Mouse (Mus musculus) heart, embryonic 13.5 days (tissue): ENCODE results near the gene Tmem165. TPM values are rescaled to one million over a fixed set of nuclear protein-coding genes. Genes with fewer than 3 reads are reported as not detected.

Source experiments
- ATAC-seq: fragments of 200-750 bp; cut with Nextera tagmentation; 2 replicates; pipeline ENCODE4 v1.8.0; 2017; ENCODE audit warnings: moderate TSS enrichment; ENCODE audit not compliant: insufficient number of reproducible peaks, low FRiP score, low TSS enrichment; ENCODE audit errors: extremely low read depth
- H3K27ac ChIP-seq: fragments of 300-500 bp; sonication (generic); replicated peaks from 2 replicates; pipeline ENCODE4 v1.5.1; 2015; ENCODE audit warnings: moderate library complexity, mild to moderate bottlenecking, inconsistent platforms
- H3K27me3 ChIP-seq: fragments of 300-500 bp; sonication (generic); replicated peaks from 2 replicates; pipeline ENCODE4 v1.6.1; 2015; ENCODE audit warnings: mild to moderate bottlenecking, inconsistent platforms
- H3K36me3 ChIP-seq: fragments of 300-500 bp; sonication (generic); 2 replicates; pipeline ENCODE4 v1.6.1; 2015; ENCODE audit warnings: mild to moderate bottlenecking, inconsistent platforms
- H3K4me1 ChIP-seq: fragments of 300-500 bp; sonication (generic); 2 replicates; pipeline ENCODE4 v1.6.1; 2015; ENCODE audit warnings: inconsistent platforms
- H3K4me2 ChIP-seq: fragments of 300-500 bp; sonication (generic); 2 replicates; pipeline ENCODE4 v1.6.1; 2015; ENCODE audit warnings: inconsistent platforms, mild to moderate bottlenecking, moderate library complexity
- H3K4me3 ChIP-seq: fragments of 300-500 bp; sonication (generic); 2 replicates; pipeline ENCODE4 v1.5.1; 2015; ENCODE audit warnings: moderate library complexity, mild to moderate bottlenecking, inconsistent platforms
- H3K9ac ChIP-seq: fragments of 300-500 bp; sonication (generic); 2 replicates; pipeline ENCODE4 v1.6.1; 2015; ENCODE audit warnings: inconsistent platforms, mild to moderate bottlenecking, moderate library complexity
- H3K9me3 ChIP-seq: fragments of 300-500 bp; sonication (generic); 2 replicates; pipeline ENCODE4 v1.6.1; 2016; ENCODE audit warnings: inconsistent platforms
- WGBS: fragments of 180-500 bp; shearing (Covaris S2); methylation state at CpG from one replicate; pipeline ENCODE4 v1.1.7; 2015; ENCODE audit warnings: mixed read lengths; 5-methylcytosine and 5-hydroxymethylcytosine counted together
- polyA plus RNA-seq: library from polyadenylated mRNA; unstranded; fragments of >200 nt; fragmentation: Nextera tagmentation; extraction: Ambion mirVana; gene quantifications from 2 replicates; pipeline ENCODE4 v1.2.1, GENCODE M21; 2015

Tmem165 gene
- polyA plus RNA-seq, 1 experiment from 2014 or later, result 68.8 TPM

- Histone ChIP-seq H3K4me1 (peaks cover 6% of the 10 kb centered on the region), H3K9me3 (no peaks in the 10 kb centered on the region), H3K27ac (no peak overlapping the region), H3K36me3 (peaks cover 51% of the 10 kb centered on the region), H3K9ac (no peak overlapping the region), H3K4me2 (no peak overlapping the region), H3K4me3 (no peak overlapping the region), H3K27me3 (no peaks in the 10 kb centered on the region)
- WGBS, result 86% methylated on average over 6 of the region's 6 CpGs
- no peak for ATAC-seq
These were observed 34.2 kb upstream of the Tmem165 start for GRCm38 (mm10) chr5:76149436-76149835.

GRCm38 (mm10) chr5:76152956-76153355 is 30.7 kb upstream of the Tmem165 start:
- H3K4me1 ChIP-seq, result peaks cover 24% of the 10 kb centered on the region
- ATAC-seq, result no peak
- no peaks in the 10 kb centered on the region for H3K27me3 ChIP-seq
- no peak overlapping the region for H3K9ac ChIP-seq
- H3K4me3 ChIP-seq, result no peak overlapping the region
- no peak overlapping the region for H3K4me2 ChIP-seq
- peaks cover 65% of the 10 kb centered on the region for H3K36me3 ChIP-seq
- H3K9me3 ChIP-seq, result no peaks in the 10 kb centered on the region
- WGBS, result 87% methylated on average over 6 of the region's 6 CpGs
- no peak overlapping the region for H3K27ac ChIP-seq

GRCm38 (mm10) chr5:76153430-76153829 is 30.2 kb upstream of the Tmem165 start:
- 88% methylated on average over 11 of the region's 11 CpGs for WGBS
- no peak overlapping the region for H3K4me3 ChIP-seq
- peaks cover 24% of the 10 kb centered on the region for H3K4me1 ChIP-seq
- H3K9me3 ChIP-seq, result no peaks in the 10 kb centered on the region
- no peaks in the 10 kb centered on the region for H3K27me3 ChIP-seq
- ATAC-seq, result no peak
- H3K9ac ChIP-seq, result no peak overlapping the region
- H3K36me3 ChIP-seq, result peaks cover 61% of the 10 kb centered on the region
- H3K4me2 ChIP-seq, result no peak overlapping the region
- no peak overlapping the region for H3K27ac ChIP-seq

GRCm38 (mm10) chr5:76154434-76155165 is 29.1 kb upstream of the Tmem165 start:
- no peaks in the 10 kb centered on the region for H3K27me3 ChIP-seq
- H3K9ac ChIP-seq, result no peak overlapping the region
- H3K4me1 ChIP-seq, result peaks cover 24% of the 10 kb centered on the region
- no peaks in the 10 kb centered on the region for H3K9me3 ChIP-seq
- WGBS, result 46% methylated on average over 21 of the region's 21 CpGs
- H3K36me3 ChIP-seq, result peaks cover 60% of the 10 kb centered on the region
- H3K4me3 ChIP-seq, result no peak overlapping the region
- peak overlapping the region; percentile 50 for H3K4me2 ChIP-seq
- peak; percentile 49; the same call in 1 of the 2 replicates for ATAC-seq
- H3K27ac ChIP-seq, result peak overlapping the region; percentile 89

GRCm38 (mm10) chr5:76159555-76159954 is 24.1 kb upstream of the Tmem165 start:
- 55% methylated on average over 6 of the region's 6 CpGs for WGBS
- Histone ChIP-seq H3K27ac (no peak overlapping the region), H3K27me3 (no peaks in the 10 kb centered on the region), H3K36me3 (peaks cover 23% of the 10 kb centered on the region), H3K4me1 (peaks cover 23% of the 10 kb centered on the region), H3K9ac (no peak overlapping the region), H3K4me3 (no peak overlapping the region), H3K4me2 (no peak overlapping the region), H3K9me3 (no peaks in the 10 kb centered on the region)
- no peak for ATAC-seq

- 27% methylated on average over 3 of the region's 3 CpGs for WGBS
- Histone ChIP-seq H3K9ac (no peak overlapping the region), H3K27me3 (no peaks in the 10 kb centered on the region), H3K27ac (no peak overlapping the region), H3K4me1 (peaks cover 18% of the 10 kb centered on the region), H3K9me3 (no peaks in the 10 kb centered on the region), H3K4me2 (no peak overlapping the region), H3K4me3 (no peak overlapping the region), H3K36me3 (peaks cover 23% of the 10 kb centered on the region)
- no peak for ATAC-seq
These were observed 23.6 kb upstream of the Tmem165 start for GRCm38 (mm10) chr5:76160086-76160485.

GRCm38 (mm10) chr5:76161491-76161890 is 22.2 kb upstream of the Tmem165 start:
- no peak for ATAC-seq
- no peaks in the 10 kb centered on the region for H3K9me3 ChIP-seq
- H3K4me3 ChIP-seq, result no peak overlapping the region
- H3K27me3 ChIP-seq, result no peaks in the 10 kb centered on the region
- peaks cover 6% of the 10 kb centered on the region; the same call in 1 of the 2 replicates for H3K4me1 ChIP-seq
- no peak overlapping the region for H3K27ac ChIP-seq
- H3K36me3 ChIP-seq, result peaks cover 16% of the 10 kb centered on the region
- H3K4me2 ChIP-seq, result no peak overlapping the region
- no peak overlapping the region for H3K9ac ChIP-seq
- 65% methylated on average over 6 of the region's 6 CpGs for WGBS

- Histone ChIP-seq H3K9me3 (no peaks in the 10 kb centered on the region), H3K4me1 (peaks cover 6% of the 10 kb centered on the region; the same call in 1 of the 2 replicates)
- WGBS, result 70% methylated on average over 5 of the region's 5 CpGs
These were observed 20.8 kb upstream of the Tmem165 start for GRCm38 (mm10) chr5:76162926-76163325.

GRCm38 (mm10) chr5:76163828-76164390 is 19.8 kb upstream of the Tmem165 start:
- WGBS, result 74% methylated on average over 4 of the region's 4 CpGs
- ATAC-seq, result no peak
- no peak overlapping the region for H3K27ac ChIP-seq

More at GRCm38 (mm10) chr5:76162926-76163325, 20.8 kb upstream of the Tmem165 start:
- Histone ChIP-seq H3K4me3 (no peak overlapping the region), H3K9ac (no peak overlapping the region), H3K27ac (no peak overlapping the region), H3K27me3 (no peaks in the 10 kb centered on the region), H3K4me2 (no peak overlapping the region), H3K36me3 (peaks cover 9% of the 10 kb centered on the region; the same call in 1 of the 2 replicates)
- no peak for ATAC-seq

GRCm38 (mm10) chr5:76164827-76165226 is 18.9 kb upstream of the Tmem165 start:
- Histone ChIP-seq H3K27me3 (no peaks in the 10 kb centered on the region), H3K9me3 (no peaks in the 10 kb centered on the region), H3K4me3 (no peak overlapping the region), H3K27ac (no peak overlapping the region), H3K4me1 (peaks cover 3% of the 10 kb centered on the region; the same call in 1 of the 2 replicates), H3K36me3 (no peaks in the 10 kb centered on the region), H3K9ac (no peak overlapping the region), H3K4me2 (no peak overlapping the region)
- ATAC-seq, result no peak
- WGBS, result 68% methylated on average over 7 of the region's 7 CpGs

More at GRCm38 (mm10) chr5:76163828-76164390, 19.8 kb upstream of the Tmem165 start:
- Histone ChIP-seq H3K36me3 (peaks cover 4% of the 10 kb centered on the region; the same call in 1 of the 2 replicates), H3K4me3 (no peak overlapping the region), H3K4me2 (no peak overlapping the region), H3K4me1 (peaks cover 6% of the 10 kb centered on the region; the same call in 1 of the 2 replicates), H3K9me3 (no peaks in the 10 kb centered on the region), H3K27me3 (no peaks in the 10 kb centered on the region), H3K9ac (no peak overlapping the region)

- 76% methylated on average over 4 of the region's 4 CpGs for WGBS
- no peaks in the 10 kb centered on the region for H3K9me3 ChIP-seq
- H3K4me1 ChIP-seq, result no peaks in the 10 kb centered on the region
These were observed 13.2 kb upstream of the Tmem165 start for GRCm38 (mm10) chr5:76170522-76170921.

More at GRCm38 (mm10) chr5:76170522-76170921, 13.2 kb upstream of the Tmem165 start:
- no peaks in the 10 kb centered on the region for H3K27me3 ChIP-seq
- H3K27ac ChIP-seq, result no peak overlapping the region
- H3K4me2 ChIP-seq, result no peak overlapping the region
- no peak overlapping the region for H3K4me3 ChIP-seq
- no peaks in the 10 kb centered on the region for H3K36me3 ChIP-seq
- no peak overlapping the region for H3K9ac ChIP-seq
- no peak for ATAC-seq
